Mouse (Mus musculus) kidney, postnatal 10 days (tissue): ENCODE results near the gene Gm20695.

Source experiments
- DNase-seq: peaks from one replicate; pipeline ENCODE4 v3.0.0; 2021; ENCODE audit warnings: mixed read lengths

The Gm20695 gene

GRCm38 (mm10) chr16:3896046-3896445 lies 11.6 kb downstream of the Gm20695 start:
- no peak for DNase-seq

GRCm38 (mm10) chr16:3896553-3896952 lies 12.1 kb downstream of the Gm20695 start:
- DNase-seq, result no peak

GRCm38 (mm10) chr16:3907471-3907870 lies 23.0 kb downstream of the Gm20695 start:
- DNase-seq, result no peak

- peak; percentile 97 for DNase-seq
Observed at GRCm38 (mm10) chr16:3908537-3909111, 24.2 kb downstream of the Gm20695 start, which contains the start of the genes 1700037C18Rik and Cluap1. TSS of gene 1700037C18Rik (minus strand) at chr16:3908689. TSS of gene Cluap1 (plus strand) at chr16:3908801.

- no peak for DNase-seq
Observed at GRCm38 (mm10) chr16:3909118-3909517, 24.7 kb downstream of the Gm20695 start.

GRCm38 (mm10) chr16:3920756-3921155 lies 36.3 kb downstream of the Gm20695 start:
- no peak for DNase-seq

- no peak for DNase-seq
Observed at GRCm38 (mm10) chr16:3923515-3923914, 39.1 kb downstream of the Gm20695 start.

GRCm38 (mm10) chr16:3923966-3924365 lies 39.5 kb downstream of the Gm20695 start:
- DNase-seq, result no peak

GRCm38 (mm10) chr16:3928582-3928981 lies 44.1 kb downstream of the Gm20695 start:
- no peak for DNase-seq

- no peak for DNase-seq
Observed at GRCm38 (mm10) chr16:3929151-3929550, 44.7 kb downstream of the Gm20695 start.

- no peak for DNase-seq
Observed at GRCm38 (mm10) chr16:3933536-3933935, 49.1 kb downstream of the Gm20695 start.

- DNase-seq, result no peak
Observed at GRCm38 (mm10) chr16:3934091-3934490, 49.6 kb downstream of the Gm20695 start.

- no peak for DNase-seq
Observed at GRCm38 (mm10) chr16:3934701-3935100, 50.3 kb downstream of the Gm20695 start.

- no peak for DNase-seq
Observed at GRCm38 (mm10) chr16:3951141-3951540, 66.7 kb downstream of the Gm20695 start.

GRCm38 (mm10) chr16:3956369-3956768 lies 71.9 kb downstream of the Gm20695 start:
- DNase-seq, result no peak

GRCm38 (mm10) chr16:3959261-3959660 lies 74.8 kb downstream of the Gm20695 start:
- DNase-seq, result no peak

GRCm38 (mm10) chr16:3964990-3965389 lies 80.5 kb downstream of the Gm20695 start:
- peak; percentile 38 for DNase-seq

GRCm38 (mm10) chr16:3965534-3965933 lies 81.1 kb downstream of the Gm20695 start:
- no peak for DNase-seq
